Mouse (Mus musculus): Measurements from ENCODE around the gene Nbl1.

GRCm38 (mm10) chr4:139129806-139130700, 37.3 kb upstream of the Nbl1 start:
- TF ChIP-seq CTCF (IDR thresholded peaks at IDR 0.05; ENCODE audit: low read depth), result no peak
- TF ChIP-seq EP300 (optimal IDR thresholded peaks at IDR 0.05), result no peak
